Mouse (Mus musculus): ENCODE data around the gene Tmem256.

The Tmem256 gene

DNA sequence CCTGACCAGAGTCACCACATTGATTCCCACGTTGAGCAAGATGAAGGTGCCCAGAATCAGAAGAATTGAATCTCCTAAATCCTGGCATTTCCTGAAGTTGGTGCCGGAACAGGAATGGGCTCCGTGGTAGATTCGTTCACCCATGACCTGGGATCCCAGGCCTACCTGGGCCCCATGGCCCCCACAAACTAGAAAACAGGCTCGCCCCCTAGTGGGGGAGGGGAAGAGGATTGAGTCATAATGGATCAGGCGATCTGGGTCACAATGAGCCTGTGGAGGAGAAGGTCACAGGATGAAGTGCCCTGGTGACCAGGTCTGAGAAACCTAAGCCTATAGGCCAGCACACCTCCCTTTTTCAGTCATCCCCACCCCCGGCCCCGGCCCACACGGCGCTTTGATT, 23.2 kb upstream of the Tmem256 start, which contains the start of gene Gm39566:
Gene Gm39566 (minus strand): TSS at position 144 of the 400 bp plus-strand sequence.
- DNase-seq (ENCODE audit: low spot score in 2 of 2) = no peak

DNA sequence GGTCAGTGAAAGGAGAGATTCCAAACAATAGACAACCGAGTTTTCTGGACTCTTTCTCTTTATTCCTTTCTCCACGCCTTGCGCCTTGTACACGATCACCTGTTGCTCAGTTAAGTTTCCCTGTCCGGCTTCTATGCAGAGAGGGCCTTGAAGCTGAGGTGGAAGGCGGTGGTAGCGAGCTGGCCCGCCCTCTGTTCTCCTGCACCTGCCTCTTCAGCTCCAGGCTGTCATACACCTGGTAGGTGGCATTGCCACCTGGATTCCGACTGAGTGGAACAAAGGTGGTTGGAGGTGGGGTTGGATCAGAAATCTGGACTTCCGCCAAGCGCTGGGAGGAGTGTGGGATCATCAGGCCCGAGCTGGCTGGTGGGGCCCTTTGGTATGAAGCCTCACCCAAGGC, 21.8 kb upstream of the Tmem256 start:
- DNase-seq (ENCODE audit: low spot score in 2 of 2) = no peak

DNA sequence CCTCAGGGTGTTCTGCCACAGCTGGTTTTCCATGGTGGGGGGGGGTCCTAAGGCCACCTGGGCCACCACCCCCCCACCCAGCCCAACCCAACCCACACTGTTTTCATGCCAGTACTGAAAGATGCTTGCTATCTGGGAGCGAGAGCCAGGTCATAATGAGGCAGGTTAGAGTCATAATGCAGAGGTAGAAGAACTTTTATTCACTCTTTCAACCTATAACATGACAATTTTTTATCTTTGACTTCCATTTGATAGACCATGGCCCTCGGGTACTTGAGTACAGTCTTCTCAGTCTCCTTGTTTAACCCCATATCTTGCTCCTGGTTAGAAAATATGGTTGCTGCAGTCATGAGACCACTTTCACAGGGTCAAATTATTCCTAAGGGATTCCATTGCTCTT, 19.9 kb upstream of the Tmem256 start, which contains the start of gene Spem2:
Gene Spem2 (minus strand): TSS at position 101 of the 400 bp plus-strand sequence.
- no peak for DNase-seq (ENCODE audit: low spot score in 2 of 2)

DNA sequence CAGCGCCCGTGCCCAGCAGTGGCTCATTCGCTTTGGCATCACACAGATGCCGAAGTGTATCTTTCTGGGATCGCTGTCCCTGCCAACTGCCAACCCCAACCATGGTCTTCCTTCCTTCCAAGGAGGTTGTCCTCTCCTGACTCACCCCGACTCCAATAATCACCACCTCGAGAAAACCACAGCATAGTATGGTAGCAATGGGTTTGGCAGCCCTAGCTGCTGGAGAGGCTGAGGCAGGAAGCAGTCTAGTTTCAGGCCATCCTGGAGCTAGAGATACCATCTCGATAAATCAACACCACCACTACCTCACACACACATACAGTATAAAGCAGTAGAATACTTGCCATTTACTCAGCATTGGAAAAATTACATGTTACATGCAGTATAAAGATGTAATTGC, 19.4 kb upstream of the Tmem256 start:
- DNase-seq (ENCODE audit: low spot score in 2 of 2) = no peak

DNA sequence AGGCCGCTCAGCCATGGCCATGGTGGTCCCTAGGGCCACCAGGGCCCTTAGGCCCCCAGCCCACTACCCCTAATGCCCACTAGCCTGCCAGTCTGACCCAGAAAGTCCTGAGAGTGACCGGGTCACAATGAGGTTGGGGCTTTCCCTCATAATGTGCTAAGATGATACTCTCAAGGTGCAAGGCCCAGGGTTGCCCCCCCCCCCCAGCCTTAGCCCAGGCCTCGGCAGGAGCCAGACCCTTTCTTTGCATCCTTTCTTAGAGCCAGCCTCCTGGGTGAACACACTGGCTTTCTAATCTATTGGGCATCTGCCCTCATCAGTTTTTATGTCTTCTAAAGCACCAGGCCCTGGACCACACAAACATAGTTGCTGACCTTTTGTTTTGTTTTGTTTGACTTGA, 16.2 kb upstream of the Tmem256 start, which contains the start of gene Spem1:
Gene Spem1 (minus strand): TSS at position 101 of the 400 bp plus-strand sequence.
- DNase-seq (ENCODE audit: low spot score in 2 of 2) = no peak

DNA sequence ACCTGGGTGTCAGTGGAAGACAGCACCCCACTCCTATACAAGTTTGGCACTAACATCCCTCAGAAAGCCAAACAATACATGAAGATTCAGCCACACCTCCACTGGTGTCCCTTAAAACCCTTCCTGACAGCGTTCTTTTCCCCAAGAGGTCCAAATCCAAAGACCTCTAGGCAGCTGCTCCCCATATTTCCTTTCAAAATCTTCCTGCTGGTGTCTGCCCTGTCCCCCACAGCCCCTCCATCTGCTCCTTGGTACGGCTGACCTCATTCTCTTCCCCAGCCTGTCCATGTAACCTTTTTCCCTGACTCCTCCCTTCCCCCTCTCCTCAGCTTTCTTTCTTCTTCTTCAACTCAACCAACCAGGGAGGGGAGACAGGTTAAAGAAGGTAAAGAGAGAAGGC, 14.9 kb upstream of the Tmem256 start:
- no peak for DNase-seq (ENCODE audit: low spot score in 2 of 2)

DNA sequence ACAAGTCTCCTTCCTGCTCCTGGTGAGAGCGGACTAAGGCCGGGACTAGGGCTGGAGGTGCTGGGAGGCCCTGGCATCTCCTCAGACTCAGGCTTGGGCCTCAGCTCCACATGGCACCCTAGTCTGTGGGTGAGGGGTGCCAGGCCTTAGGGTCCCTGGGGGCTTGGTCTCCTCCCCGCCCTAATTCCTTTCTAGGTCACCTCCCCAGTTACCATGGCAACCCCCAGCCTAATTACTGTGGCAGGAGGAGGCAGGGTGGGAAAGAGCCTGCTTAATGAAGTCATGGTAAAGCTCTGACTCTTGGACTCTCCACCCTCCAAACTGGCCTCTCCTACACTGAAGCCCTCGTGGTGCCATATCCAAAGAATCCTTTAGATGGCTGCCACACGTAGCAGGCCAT, 9.5 kb upstream of the Tmem256 start:
- DNase-seq (ENCODE audit: low spot score in 2 of 2) = no peak

DNA sequence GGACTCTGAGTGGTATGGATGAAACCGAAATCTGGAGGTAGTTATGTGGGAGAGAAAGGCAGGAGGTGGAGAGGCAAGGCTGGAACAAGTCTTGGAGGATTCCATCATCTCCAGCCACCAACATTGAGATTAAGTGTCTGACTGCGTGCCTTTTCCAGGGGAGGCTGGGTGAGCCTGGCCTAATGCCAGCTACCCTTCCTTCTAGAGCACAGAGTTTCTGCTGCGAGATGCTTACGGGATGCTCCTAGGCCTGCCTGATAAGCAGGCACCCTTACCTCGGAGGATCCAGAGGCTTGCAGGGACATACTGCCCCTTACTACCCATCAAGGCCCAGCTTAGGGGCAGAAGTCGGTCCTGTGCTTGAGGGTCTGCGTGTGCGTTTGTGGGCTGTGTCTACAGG, 4.8 kb upstream of the Tmem256 start:
- no peak for DNase-seq (ENCODE audit: low spot score in 2 of 2)

DNA sequence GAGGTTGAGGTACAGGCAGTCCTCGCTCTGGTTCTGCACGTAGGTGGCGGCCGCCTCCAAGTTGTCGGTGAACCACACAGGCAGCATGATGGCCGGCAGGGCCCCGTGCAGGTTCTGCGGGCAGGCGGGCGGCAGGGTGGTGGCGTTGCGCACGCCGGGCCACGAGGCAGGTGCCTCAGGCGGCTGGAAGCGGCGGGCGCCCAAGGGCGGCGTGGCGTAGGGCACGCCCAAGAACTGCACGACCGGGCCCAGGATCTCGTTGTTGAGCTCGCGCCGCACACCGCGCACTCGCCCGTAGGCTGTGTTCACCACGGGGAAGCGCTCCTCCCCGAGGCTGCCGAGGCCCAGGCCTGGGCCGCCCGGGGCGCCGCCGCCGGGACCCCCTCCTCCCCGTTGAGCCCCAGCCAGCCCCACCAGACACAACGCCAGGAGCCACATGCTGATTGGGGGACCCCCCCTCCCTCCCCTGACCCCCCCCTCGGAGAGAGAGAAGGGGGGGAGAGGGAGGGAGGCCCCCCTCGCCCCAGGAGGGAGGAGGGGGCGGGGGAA, 4.2 kb upstream of the Tmem256 start:
- no peak for DNase-seq (ENCODE audit: low spot score in 2 of 2)

DNA sequence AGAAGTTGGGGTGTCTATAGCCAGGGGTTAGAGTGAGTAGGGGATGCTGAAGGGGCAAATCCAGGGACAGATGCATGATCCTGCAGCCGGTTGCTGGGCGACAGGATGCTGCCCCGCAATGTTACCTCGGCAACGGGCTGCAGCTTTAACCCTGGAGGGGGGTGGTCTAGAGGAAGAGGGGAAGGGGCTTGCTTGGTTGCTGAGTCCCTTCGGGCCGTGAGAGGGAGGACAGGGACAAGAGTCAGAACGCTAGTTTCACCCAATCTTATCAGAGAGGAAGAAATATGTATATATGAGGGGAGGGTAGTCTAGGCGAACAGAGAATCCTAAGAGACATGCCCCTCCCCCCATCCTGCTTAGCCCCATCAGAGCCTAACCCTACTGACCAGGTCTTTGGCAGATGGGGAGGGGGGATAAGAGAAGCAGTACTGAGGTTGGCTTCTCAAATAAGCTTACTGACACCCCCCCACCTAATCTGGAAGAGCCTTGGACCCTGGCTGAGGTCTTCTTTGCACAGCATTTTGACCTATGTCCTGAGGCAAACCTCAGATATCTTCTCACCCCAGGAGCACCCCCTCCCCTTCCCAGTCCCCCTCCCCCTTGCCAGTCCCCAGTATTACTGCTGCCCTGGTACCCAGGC, 2.9 kb upstream of the Tmem256 start:
- DNase-seq (ENCODE audit: low spot score in 2 of 2) = no peak

DNA sequence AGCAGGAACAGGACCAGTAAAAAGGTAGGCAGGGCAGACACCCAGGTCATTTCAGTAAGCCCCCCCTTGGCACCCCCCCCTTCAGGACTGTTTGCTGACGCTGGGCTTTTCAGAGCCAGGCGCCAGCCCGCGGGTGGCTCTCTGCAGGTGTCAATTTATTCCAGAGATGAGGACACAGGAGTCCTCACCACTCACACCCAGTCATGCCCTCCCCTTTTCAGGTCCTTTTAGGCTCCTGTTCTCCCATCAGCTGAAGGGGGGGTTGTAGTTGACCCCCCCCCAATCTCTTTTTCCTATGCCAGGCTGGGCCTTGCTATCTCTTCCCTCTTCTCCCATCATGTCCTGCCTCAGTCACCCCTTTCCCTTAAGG, 2.4 kb upstream of the Tmem256 start:
- DNase-seq (ENCODE audit: low spot score in 2 of 2) = no peak

DNA sequence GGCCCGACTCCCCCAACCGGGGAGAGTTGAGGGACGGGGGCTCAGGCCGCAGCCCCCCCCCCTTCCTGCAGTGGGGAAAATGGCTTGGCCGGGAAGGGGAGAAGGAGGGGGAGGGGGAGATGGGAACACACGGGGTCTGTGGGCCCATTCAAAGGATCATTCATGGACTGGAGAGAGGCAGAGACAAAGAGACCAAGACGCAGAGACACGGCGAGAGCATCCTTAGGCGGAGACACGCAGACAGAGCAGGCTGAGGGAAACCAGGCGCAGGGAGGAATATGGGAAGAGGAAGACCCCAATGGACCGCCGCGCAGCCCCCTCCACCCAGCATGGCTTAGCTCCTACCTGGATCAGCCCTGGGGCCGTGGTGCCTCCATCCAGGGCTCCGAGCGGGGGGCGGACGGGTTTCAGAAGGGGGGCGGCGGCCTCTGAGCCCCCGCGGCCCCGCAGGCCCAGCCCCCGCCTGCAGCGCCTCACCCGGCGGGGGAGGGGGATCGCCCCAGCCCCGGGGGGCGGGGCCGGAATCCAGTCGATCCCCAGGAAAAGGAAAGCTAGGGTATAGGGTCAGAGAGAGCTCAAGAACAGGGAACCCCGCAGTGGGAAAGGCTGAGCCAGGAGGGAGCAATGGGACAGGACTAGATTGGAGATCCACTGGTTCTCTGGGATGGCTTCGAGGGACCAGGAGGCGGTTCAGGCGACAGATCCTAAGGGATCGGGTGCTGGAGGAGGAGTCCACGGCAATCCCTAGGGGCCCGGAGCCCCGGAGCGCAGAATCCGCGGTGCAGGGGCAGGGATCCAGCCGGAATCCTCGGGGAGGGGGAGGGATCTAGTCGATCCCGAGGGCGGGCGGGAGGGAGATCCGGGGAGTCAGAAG, 1.4 kb upstream of the Tmem256 start:
- DNase-seq (ENCODE audit: low spot score in 2 of 2) = peak in 1 of 2 experiments; percentile 42

DNA sequence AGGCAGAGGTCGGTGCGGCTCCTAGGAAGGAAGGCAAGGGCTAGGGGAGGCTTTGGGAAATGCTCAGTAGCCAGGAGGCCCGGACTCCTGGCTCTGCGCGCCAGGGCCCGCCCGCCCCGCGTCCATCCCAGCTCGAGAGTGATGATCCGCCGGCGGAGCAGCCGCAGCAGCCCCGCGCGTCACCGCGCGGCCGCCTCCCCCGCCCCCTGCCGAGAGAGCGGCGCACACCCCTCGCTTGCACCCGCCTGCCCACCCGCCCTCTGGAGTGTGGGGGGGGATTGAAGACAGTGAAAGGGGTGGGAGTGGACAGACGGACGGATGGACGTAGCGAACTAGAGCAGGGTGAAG, 736 bp upstream of the Tmem256 start, which contains the start of gene Nlgn2:
Gene Nlgn2 (minus strand): TSS at position 181 of the 348 bp plus-strand sequence.
- DNase-seq (ENCODE audit: low spot score in 2 of 2) = peak in 1 of 2 experiments; percentile 92

DNA sequence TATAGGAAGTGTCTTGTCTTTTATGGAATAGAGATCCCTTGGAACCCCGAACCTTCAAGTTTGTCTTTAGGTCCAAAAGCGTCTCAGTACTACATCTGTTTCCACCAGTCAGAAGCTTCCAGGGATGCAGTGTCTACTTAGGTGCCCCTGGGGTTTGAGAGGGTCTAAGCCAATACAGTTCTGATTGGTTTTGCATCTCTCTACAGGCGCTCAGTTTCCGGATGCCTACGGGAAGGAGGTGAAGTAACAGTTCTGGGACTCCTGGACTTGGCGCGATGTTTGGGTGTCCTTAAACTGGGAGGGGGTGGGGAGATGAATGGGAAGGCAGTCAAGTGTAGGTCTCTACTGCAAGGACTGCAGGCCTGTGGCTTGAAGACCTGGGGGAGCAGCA, 395 bp downstream of the Tmem256 start:
- DNase-seq (ENCODE audit: low spot score in 2 of 2) = no peak

DNA sequence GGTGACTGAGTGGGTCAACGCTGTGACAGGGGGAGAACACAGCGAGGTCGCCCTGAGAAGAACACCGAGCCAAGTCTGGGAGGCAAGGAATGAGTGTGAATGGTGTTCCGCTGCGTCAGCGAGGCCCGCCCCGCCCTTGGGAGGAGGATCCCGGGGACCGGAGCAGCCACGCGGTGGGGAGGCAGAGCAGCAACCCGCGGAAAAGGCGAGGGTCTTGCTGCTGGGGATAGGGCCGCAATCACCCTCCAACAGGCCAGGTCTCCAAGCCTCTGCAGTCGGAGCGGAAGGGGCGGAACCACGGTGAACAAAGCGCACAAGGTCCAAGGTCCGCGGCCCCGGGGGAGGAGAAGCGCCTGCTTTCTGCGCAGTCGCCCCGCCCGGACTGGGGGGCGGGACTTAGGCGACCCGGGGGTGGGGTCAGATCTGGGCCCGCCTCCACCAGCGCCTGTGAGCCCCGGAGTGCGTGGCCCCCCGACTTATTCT, 7.9 kb downstream of the Tmem256 start, which contains the start of gene Plscr3:
Gene Plscr3 (plus strand): TSS at position 179 of the 483 bp plus-strand sequence.
- DNase-seq (ENCODE audit: low spot score in 2 of 2) = peak; percentile 86 to 94

DNA sequence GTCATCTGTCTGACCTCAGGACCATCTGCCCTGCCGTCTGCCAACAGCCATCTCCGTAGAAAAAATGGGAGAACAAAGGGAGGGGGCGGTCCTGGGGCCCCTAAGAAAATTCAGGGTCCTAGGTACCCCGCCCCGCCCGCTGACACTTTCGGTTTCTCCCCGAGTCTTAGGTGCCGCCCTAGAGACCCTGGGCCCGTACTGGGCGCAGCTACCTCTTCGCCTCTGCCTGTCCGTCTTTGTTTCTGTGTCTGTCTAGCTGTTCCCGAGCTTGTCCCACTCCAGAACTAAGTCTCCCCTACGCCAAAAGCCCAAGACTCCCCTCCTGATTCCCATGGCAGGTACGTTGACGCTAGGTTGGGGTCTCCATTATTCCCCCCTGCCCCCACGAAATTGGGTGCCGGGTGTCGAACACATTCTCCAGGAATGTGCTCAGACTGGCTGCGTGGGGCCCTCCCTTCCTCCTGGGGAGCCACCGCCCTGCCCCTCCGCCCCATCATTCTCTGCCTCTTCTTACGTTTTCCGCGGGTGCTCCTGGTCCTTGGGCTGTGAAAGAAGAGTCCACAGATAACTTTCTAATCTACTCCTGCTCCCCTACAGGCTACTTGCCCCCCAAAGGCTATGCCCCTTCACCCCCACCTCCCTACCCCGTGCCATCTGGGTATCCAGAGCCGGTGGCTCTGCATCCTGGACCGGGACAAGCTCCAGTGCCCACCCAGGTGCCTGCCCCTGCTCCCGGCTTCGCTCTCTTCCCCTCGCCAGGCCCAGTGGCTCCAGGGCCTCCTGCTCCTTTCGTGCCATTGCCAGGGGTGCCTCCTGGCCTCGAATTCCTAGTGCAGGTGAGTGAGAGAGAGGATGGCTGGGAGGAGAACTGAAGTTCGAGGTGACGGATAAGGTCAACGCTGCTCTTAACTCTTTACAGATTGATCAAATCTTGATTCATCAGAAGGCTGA, 8.7 kb downstream of the Tmem256 start:
- no peak for DNase-seq (ENCODE audit: low spot score in 2 of 2)

DNA sequence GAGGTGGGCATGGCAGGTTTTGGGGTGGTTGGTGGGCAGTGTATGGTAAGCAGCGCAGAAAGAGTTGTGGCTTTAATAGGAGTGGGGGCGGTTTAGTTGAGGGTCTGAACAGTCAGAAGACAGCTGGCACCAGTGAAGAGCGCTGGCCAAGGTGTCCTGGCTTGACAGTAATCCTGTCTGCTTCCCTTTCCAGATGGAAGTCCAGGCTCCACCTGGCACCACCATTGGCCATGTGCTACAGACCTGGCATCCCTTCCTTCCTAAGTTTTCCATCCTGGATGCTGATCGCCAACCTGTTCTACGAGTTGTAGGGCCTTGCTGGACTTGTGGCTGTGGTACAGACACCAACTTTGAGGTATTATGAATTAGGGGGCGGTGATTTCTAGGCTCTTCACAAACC, 9.7 kb downstream of the Tmem256 start:
- no peak for DNase-seq (ENCODE audit: low spot score in 2 of 2)

DNA sequence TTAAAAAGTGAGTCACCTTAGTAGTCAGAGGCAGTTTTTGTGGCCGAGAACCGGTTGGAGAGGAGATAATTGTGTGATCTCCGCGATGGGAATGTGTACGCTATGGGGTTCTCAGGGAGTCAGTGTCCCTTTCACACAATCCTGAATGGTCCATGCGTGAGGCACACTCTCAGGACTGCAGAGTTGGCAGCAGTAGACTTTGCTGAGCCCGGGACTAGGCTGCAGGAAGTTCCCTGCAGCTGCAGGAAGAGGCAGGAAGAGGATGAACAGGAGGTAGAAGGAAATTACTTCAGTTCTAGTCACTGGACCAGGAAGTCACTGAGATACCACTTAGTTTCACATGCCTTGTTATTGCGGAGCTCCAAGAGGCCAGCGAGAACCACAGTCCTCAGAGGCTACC, 10.8 kb downstream of the Tmem256 start:
- no peak for DNase-seq (ENCODE audit: low spot score in 2 of 2)

DNA sequence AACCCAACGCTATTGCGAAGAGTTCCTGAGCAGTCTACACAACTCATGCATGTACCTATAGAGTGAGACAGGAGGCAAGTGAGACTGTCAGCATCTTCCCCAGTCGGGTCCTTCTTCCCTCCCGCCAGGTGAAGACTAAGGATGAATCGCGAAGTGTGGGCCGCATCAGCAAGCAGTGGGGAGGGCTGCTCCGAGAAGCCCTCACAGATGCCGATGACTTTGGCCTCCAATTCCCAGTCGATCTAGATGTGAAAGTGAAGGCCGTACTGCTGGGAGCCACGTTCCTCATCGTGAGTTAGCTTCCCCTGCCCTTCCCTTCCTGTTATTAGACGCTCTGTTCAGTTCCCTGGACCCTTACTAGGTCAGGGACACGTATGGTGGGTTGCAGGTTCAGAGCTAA, 11.6 kb downstream of the Tmem256 start:
- DNase-seq (ENCODE audit: low spot score in 2 of 2) = no peak

DNA sequence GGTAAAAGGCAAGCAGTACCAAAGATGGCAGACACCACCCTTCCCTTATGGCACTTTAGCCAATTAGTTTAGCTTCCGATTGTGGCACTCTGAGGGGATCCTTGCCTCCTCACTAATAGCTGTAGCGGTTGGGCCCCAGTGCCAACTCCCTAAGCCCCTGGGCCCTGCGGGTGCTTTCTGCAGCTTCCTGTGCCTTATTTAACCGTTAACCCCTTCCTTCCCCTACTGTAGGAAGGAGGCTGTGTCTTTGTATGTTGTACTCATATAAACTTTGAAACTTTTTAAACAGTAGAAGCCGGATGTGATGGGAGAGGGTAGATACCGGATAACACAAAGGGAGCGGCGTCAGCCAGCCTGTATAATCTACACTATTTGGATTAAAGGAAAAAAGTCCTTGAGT, 12.4 kb downstream of the Tmem256 start:
- no peak for DNase-seq (ENCODE audit: low spot score in 2 of 2)

DNA sequence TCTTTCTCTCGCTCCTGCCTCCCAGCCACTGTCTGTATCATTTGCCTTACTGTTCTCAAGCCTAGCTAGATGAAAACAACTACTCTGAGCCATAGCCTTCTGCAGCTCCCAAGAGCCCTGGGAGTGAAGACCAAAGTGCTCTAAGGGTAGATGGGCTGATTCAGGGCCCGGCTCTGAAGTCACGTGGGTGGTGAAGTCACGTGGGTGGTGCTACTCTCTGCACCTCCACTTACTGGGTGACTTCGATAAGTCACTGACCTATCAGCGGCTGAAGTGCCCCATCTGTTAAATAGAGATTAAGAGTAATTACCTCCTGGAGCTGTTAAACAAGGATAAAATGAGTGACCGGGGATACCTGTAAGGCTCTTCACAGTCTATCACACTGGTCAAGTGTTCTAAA, 15.7 kb downstream of the Tmem256 start:
- DNase-seq (ENCODE audit: low spot score in 2 of 2) = no peak
